Mouse (Mus musculus) adipocyte (in vitro differentiated cells): ENCODE results near the gene Slc31a2.

Source experiments
- DNase-seq: peaks from one replicate; pipeline ENCODE4 v3.0.0-alpha.2; 2016; ENCODE audit warnings: low spot score

Gene Slc31a2

DNA sequence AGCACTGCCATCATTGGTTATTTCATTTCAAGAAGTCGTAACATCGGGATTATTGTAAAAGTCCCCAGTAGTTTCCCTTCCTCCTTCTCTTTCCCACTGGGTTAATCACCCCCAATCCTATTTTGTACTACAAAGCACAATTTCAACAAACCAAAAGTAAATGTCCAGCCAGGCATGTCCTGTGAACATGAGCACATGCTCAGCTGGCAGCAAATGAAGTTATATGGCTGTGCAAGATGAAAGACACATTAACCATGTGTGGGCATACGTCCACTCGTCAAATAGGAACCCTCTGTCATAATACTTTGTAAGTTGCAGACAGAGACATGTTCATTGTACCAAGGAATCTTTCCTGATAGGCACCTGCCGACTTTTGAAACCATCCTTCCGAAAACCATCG, 20.6 kb downstream of the Slc31a2 start:
- no peak for DNase-seq

DNA sequence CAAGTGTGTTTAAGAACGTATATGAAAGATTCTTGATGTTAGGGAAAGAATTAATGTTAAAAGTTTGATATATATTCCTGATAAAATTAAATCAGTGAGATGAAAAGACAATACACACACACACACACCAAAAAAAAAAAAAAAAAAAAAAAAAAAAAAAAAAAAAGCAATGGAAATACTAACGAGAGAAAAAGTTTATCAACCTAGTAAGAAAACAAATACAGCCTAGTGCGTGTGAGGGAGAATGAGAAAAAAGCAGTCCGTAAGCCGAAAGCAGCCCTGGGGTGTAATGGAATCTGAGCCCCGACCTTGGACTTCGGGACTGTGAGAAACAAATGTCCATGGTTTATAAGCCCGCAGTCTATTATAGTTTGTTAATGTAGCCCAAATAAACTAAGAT, 23.2 kb downstream of the Slc31a2 start:
- DNase-seq, result no peak

DNA sequence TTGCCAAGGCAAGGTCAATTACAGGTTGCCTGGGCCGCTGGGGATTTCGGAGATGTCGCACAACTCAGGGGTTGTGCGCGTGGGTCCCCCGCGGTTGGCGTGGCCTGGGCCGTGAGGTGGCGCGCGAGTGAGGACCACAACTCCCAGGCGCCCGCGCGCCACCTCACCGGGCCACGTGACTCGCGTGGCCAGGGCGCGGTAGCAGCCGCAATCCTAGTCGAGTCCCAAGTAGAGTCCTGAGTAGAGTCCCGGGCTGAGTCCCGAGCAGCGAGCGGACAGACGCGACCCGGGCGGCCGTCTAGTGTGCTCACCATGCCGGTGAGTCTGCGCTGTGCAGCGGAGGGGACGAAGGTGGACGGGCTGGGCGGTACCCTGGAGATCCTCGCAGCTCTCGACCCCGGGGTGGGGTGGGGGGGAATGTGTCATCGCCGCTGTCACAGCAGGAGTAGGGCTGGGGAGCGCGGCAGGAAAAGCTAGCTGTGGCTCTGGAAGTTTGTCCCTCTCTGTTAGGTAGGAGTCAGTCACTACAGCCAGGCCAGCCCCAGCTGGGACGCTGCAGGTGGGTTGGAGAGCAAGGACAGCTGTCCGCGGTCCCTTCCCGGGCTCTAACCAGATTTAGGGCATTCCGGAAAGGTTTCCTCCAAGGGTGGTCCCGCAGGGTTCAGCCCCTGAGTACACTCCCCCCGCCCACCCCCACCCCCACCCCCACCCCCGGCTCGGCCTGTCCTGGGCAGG, 24.1 kb downstream of the Slc31a2 start:
- DNase-seq, result peak; percentile 43

DNA sequence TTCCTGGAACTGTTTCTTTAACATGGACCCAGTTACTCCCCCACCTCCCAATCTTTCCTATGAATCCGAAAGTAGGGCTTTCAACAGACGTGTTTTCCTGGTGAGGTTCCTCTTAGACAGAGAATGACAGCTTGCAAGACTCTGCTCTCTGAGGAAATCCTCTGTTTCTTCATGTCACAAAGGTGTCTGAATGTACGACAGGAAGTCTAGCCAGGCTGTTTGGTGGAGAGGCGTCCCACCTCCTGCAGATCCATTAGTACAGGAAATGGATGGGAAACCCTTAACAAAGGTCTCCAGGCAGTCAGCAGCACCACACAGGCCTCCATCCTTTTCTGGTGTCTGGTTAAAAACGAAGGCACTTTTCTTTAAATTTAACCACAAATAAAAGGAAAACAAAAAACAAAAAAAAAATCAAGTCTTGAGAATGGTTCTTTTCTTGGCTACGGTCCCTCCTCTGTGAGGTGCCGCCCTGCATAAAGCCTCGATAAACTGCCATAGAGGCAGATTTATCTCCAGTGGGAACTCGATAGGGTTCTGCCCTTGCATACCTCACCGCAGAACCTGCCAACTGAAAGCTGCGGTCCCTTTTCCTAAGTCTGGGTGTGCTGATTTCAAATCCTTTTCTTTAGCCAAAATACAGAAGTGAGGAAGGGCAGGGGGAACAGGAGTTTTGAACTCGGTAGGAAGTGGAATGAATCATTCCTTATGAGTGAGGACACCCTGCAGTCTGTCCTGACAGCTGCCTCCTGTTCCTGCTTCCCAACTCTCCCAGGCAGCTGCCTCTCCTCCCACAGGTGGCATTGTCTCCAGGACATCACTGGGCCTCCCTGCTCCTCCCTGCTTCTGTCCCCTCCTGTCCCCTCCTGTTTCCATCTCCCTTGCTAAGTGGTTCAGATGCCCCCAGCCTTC, 24.9 kb downstream of the Slc31a2 start:
- DNase-seq, result no peak

DNA sequence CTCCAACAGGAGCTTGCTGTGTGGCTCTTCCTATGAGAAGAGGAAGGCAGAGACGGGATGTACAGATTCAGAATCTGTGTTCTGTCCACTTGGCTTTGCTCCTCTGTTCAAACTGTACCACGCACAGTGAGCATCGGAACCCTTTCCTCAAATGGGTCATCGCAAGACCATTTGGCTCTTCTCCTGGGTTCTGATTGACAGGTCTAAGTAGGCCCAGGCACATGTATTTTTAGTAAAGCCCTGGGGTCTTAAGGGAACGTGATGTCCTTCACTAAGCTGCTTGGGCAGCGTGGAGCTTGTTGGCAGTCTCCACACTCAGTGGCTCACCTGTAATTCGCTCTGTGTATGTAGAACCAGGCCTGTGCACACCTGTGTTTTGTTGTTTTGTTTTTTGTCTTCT, 26.9 kb downstream of the Slc31a2 start:
- DNase-seq, result no peak

DNA sequence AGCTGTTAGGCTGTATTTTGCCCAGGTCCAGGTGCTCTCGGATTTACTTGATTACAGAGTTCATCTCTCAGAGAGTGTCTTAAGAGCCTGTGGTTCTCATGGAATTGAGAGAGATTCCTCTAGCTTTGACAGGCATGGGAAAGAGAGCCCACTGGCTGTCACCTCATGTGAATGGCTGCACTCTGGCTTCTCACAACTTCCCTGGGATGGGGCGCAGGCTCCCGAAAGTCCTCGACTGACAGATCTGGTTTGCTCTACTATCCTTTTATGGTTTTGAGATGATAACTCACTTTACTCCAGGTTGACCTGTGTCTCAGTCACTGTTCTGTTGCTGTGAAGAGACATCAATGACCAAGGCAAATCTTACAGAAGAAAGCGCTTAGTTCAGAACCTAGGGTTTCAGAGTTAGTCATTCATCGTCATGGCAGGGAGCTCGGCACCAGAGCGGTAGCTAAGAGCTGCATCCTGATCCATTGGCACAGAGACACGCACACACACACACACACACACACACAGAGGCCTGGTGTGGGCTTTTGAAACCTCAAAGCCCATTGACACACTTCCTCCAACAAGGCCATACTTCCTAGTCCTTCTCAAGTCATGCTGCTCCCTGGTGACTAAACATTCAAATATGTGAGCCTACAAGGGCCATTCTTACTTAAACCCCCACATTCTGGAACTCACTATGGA, 28.6 kb downstream of the Slc31a2 start:
- no peak for DNase-seq

DNA sequence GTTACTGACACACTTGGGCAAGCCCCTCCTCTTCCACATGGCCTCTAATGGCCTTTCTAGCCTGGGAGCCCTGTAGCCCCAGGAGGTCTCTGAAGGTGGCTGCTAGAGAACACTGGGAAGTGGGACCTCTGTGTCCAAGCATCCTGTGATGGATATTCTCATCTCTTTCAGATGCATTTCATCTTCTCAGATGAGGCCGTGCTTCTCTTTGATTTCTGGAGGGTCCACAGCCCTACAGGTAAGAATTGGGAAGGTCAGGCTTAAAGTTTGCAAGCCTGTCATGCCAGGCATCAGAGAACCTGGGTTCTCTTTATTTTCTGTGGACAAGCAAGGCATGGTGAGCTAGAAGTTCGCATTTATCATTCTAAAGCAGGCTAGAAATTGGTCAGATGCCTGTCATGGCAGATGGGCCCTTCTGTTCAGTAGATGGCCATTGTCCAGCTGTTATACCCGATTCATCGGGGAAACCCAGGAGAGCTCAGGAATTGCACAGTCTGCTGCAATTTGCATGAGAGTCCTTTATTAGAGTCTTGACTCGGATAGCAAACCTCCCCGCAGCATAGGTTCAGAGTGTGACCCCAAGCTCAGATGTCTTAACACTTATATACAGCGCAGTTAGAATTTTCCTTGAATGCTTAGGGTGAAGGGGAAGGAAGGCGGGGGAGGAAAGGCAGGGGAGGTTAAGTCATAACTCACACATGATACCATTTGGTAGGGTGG, 30.3 kb downstream of the Slc31a2 start:
- no peak for DNase-seq

DNA sequence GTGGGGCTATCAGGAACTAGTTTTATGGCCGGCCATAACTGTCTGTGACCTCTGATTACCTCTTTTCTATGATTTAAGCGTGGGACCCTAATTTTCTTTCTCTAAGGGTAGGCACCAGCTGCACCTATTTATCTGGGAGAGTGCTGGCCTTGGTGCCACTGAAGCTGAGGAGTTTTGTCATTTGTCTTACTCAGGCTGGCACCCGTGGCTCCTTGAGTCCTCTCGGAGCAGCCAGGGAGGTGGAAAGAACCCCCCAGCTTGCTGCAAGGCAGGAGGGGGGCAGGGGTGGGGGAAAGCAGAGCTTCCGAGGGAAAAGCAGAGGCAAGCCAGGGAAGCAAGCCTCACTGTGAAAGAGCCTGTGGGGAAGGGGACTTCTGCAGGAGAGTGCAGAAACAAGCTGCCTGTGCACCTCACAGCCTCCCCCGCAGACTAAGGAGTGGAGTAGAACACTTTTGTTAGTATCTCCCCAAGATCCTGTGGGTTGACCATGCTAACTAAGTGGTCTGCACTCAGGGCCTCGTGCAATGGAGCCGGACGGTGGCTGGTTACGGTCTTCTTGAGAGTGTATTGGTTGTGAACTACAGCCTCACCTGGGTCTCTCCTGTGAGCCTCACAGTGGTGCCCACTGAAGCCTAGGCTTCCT, 31.0 kb downstream of the Slc31a2 start:
- DNase-seq, result no peak

DNA sequence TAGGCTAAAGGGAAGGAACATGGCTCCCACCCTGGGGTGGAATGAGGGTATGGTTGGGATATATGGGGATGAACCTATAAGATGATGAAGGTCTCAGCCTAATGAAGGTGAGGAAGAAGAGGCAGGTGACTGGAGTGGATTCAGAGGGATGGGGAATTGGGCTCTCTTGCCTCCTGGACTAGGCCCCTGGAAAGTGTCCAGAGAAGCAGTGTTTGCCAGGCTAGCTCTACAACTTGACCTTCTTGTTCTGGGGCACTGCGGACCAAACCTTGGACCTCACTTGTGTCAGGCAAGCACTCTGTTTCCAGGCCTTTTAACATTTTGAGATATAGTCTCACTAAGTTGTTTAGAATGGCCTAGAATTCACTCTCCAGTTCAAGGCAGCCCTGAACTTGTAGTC, 32.4 kb downstream of the Slc31a2 start:
- no peak for DNase-seq

DNA sequence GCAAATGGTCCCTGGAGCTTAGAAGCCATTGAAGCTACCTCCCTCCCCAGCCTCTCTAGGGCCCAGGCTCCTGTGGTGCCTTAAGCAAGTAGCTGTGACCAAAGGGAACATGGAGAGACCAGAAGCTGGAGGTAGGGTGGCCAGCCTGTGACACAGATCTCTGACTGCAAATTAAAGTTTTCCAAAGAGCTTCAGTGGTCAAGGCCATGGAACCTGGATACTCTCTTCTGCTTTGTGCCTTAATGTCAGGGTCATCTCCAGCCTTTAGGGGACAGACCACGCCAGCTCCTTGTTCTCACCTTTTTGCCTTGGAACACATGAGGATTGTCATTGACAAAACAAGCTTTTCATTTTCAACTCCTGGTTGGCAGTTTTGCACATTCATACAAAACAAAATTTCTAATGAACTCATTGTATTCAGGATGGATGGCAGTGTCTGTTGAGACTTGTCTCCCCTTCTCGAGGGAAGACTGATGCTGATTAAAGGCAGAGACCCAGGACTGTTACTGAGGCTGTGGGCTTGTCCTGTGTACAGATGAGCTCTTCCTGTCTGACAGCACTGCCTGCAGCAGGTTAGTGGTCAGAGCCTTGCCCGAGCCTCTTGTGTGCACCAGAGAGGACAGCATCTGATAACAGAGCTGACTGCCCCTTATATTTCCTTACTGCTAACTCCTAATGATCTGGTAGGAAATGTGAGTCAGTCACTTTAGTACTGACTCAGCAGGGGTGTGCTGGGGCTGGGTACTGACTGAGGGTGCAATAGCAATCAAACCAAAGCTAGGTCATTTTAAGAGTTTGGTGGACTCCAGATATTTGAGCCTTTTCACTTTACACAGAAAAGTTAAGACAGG, 35.1 kb downstream of the Slc31a2 start:
- no peak for DNase-seq

DNA sequence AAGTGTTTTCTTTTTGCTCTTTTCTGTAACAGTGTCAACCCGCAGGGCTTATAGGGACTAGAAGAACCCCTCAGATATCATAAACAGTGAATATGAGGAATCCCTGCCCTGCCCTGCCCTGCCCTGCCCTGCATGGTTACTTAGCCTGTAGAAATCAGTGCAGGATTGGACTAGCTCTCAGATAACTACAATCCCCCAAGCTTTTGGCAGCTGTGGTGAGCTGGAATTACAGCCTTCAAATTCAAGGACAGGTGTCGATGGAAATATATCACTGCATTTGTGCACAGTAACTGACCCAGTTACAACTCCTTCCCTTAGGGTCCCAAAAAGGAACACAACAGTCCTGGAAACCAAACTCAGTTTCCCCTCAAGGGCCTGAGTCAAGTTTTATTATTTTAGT, 37.6 kb downstream of the Slc31a2 start:
- no peak for DNase-seq

DNA sequence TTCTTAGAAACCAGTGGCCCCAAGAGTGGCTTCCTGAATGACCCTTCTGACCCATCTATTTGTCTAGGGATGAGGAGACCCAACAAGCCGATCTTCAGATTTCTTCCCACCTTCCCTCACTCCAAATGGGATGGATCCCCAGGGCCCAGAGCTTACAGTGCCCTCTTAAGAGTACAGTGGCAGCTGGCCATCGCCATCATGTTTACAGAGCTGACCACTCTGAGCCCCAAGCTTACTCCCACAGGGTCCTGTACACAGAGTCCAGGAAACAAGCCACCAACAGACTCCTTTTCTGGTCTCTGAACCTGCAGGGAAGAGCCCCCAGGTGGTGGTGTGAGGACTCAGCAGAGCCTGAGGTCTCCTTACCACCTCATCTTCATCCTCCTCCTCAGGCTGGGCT, 40.4 kb downstream of the Slc31a2 start:
- DNase-seq, result no peak

DNA sequence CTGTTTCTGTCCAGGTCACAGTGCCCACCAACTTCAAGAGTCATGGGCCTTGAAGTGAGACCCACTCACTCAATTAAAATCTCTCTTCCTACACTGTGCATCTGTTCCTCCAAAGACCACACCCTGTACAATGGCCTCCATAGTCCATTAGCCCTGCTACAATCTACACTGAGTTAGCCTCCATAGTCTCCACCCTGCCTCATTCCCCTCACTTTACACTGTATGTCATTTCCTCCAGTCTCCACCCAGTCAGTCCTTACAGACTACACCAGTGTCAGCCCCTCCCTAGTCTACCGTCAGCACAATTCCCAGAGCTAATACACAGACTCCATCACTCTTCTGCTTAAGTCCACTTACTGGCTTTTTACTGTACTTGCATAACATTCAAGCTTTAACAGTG, 40.9 kb downstream of the Slc31a2 start:
- no peak for DNase-seq

DNA sequence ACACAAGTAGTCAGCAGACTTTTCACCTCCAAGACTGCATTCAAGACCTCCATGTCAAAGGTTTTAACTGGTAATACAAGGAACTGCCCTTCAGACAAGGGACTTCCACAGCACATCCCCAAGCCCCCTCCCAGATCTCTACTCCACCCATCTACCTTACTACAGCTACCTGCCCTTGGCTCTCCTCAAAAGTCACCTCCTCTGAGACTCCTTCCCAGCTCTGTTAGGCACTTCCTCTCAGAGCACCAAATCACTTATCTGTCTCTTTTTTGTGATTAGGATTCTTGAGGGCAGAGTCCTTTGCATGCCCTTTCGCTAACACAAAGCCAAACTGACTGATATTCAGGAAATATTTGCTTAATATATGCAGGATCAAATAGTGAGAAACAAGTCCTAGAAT, 43.9 kb downstream of the Slc31a2 start:
- no peak for DNase-seq

DNA sequence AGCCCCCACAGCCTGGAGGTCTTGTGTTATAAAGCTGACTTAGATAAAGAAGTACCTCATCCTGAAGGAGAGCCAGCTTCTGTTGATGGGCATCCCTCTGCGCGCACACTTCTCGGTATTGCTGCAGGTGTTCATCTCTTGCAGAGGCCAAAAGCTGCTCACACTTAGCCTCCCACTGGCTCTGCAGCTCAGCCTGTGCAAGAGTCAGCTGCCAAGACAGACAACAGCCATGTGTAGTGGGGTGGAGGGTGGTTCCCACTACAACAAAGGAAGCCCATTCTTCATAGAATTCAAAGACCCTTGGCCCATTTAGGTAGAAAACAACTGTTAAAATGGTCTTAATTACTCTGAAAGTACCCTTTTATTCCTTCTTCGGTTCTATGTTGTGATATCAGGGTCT, 44.5 kb downstream of the Slc31a2 start:
- DNase-seq, result no peak

DNA sequence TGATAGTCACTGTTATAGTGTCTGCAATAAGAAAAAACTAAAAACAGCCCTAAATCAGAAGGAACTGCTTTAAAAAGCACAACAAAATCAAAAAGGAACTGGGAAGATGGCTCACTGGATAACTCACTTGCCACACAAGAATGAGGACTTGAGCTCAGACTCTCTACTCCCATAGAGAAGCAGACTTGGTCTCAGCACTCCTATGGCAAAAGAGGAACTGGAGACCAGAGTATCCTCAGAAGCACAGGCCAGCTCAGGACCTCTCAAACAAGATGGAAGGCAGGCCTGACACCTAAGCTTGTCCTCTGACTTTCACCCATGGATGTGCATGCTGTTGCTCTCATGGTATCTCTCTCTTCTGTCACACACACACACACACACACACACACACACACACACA, 46.0 kb downstream of the Slc31a2 start:
- no peak for DNase-seq

DNA sequence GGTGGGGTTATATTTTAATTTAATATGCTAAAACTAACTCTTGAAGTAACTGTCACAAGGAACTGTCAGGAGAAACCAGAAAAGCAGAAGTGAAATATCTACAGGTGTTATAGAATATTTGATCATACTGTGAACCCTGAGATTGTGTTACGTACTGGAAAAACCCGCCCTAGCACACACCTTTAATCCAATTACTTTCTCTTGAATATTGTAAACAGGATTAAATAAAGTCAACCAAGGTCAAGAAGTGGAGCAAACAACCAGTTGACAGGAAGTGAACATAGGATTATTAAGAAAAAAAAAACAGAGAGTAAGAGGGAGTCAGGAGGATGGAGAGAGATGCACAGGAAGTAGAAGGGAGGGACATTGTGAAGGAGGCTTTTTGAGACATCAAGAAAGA, 50.5 kb downstream of the Slc31a2 start:
- DNase-seq, result no peak

DNA sequence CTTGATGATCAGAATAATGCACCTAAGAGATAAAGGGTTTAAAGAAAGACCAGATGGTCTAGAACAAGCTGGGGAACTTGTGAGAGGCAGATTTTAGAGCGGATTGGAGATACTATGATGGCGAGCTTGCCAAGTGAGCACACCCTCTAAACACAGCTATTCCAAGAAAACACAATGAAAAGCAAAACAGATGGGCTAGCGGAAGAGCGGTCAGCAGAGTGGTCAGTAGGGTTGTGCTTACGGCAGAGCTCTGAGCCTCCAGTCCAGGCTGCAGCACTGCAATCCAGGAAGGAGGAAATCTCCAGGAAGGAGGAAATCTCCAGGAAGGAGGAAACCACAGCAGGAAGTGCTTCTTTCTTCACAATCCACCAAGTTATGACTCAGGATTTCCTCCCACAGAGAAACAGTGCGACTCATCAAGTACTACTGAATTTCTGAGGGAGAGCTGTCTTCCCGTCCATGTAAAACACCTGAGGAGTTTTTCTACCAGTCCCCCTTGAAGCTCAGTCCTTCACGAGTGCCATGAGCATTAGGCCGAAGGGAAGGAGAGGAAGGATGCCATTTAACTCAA, 51.4 kb downstream of the Slc31a2 start:
- DNase-seq, result no peak

DNA sequence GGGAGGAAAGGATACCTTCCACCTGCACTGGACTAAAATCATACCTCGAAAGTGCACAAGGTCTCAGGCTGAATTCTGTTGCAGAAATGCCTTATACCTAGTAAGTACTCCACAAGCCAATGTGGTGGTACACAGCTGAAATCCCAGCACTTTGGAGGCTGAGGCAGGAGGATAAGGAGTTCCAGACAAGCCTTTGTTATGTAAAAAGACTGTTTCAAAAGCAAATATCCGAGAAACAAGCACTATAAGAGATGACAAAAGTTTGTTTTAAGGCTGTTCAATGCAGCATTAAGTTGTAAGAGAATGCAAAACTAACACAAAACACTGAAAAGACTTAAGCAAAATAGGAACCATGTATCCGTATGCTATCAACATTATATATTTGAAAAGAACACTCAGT, 52.2 kb downstream of the Slc31a2 start:
- no peak for DNase-seq

DNA sequence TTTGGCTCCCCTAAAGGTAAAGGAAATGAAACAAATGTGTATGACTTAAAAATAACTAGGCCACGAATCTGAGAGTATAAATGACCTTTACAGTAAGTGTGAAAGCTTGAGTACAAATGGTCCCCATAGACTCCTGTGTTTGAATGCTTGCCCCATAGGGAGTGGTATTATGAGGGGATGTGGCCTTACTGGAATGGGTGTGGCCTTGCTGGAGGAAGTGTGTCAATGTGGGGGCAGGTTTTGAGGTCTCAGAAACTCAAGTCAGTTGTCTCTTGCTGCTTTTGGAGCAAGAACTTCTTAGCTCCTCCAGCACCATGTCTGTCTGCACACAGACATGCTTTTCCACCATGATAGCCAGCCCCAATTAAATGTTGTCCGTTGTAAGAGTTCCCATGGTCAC, 54.1 kb downstream of the Slc31a2 start:
- no peak for DNase-seq
